Mouse (Mus musculus) stomach, embryonic 16.5 days (tissue): ENCODE data around the gene Gm5741. TPM values are rescaled to one million over a fixed set of nuclear protein-coding genes. Genes with fewer than 3 reads are reported as not detected.
"Not testable (repeated sequence)": the region's sequence is repeated elsewhere in the genome, so short reads cannot be mapped to it uniquely, and the experiment has no call there.

ENCODE experiments used
- ATAC-seq: fragments of 200-750 bp; cut with Nextera tagmentation; 2 replicates; pipeline ENCODE4 v1.8.0; 2017; ENCODE audit warnings: moderate number of reproducible peaks, moderate TSS enrichment; ENCODE audit not compliant: insufficient read depth, low FRiP score
- H3K27ac ChIP-seq: fragments of 300-500 bp; sonication (generic); 2 replicates; pipeline ENCODE4 v1.5.1; 2014; ENCODE audit warnings: low read length
- H3K27me3 ChIP-seq: fragments of 300-500 bp; sonication (generic); 2 replicates; pipeline ENCODE4 v1.6.1; 2014; ENCODE audit warnings: low read length, control low read depth, mixed read lengths; ENCODE audit not compliant: control insufficient read depth, insufficient read depth
- H3K36me3 ChIP-seq: fragments of 300-500 bp; sonication (generic); 2 replicates; pipeline ENCODE4 v1.6.1; 2014; ENCODE audit warnings: low read length; ENCODE audit not compliant: control insufficient read depth, insufficient read depth
- H3K4me1 ChIP-seq: fragments of 300-500 bp; sonication (generic); 2 replicates; pipeline ENCODE4 v1.6.1; 2014; ENCODE audit warnings: low read length, control low read depth, mixed read lengths; ENCODE audit not compliant: control insufficient read depth, insufficient read depth
- H3K4me2 ChIP-seq: fragments of 300-500 bp; sonication (generic); 2 replicates; pipeline ENCODE4 v1.6.1; 2014; ENCODE audit warnings: low read depth, low read length, mixed read lengths
- H3K4me3 ChIP-seq: fragments of 300-500 bp; sonication (generic); replicated peaks from 2 replicates; pipeline ENCODE4 v1.5.1; 2014; ENCODE audit warnings: mild to moderate bottlenecking, low read length
- H3K9ac ChIP-seq: fragments of 300-500 bp; sonication (generic); 2 replicates; pipeline ENCODE4 v1.6.1; 2014; ENCODE audit warnings: low read length
- H3K9me3 ChIP-seq: fragments of 300-500 bp; sonication (generic); replicated peaks from 2 replicates; pipeline ENCODE4 v1.6.1; 2016; ENCODE audit warnings: low read length, control low read depth; ENCODE audit not compliant: control insufficient read depth
- WGBS: fragments of 180-500 bp; shearing (Covaris S2); extraction: QIAGEN DNeasy Blood & Tissue Kit; methylation state at CpG from one replicate; pipeline ENCODE4 v1.1.7; 2014; 5-methylcytosine and 5-hydroxymethylcytosine counted together
- polyA plus RNA-seq: library from polyadenylated mRNA; unstranded; fragments of >200 nt; fragmentation: Nextera tagmentation; extraction: Ambion mirVana; gene quantifications from 2 replicates; pipeline ENCODE4 v1.2.1, GENCODE M21; 2015

Gm5741 gene
- polyA plus RNA-seq, 1 experiment from 2014 or later, result 0.53 TPM

- no peak overlapping the region for H3K4me3 ChIP-seq
- no peak overlapping the region for H3K27ac ChIP-seq
- WGBS, result 39% methylated on average over 21 of the region's 21 CpGs
- H3K36me3 ChIP-seq, result peaks cover 19% of the 10 kb centered on the region; the same call in 1 of the 2 replicates
- no peaks in the 10 kb centered on the region for H3K4me1 ChIP-seq
- H3K9ac ChIP-seq, result no peak overlapping the region
- ATAC-seq, result no peak
- no peaks in the 10 kb centered on the region for H3K27me3 ChIP-seq
- H3K9me3 ChIP-seq, result no peaks in the 10 kb centered on the region
- H3K4me2 ChIP-seq, result no peak overlapping the region
These were observed 23.8 kb upstream of the Gm5741 start for GRCm38 (mm10) chr8:85091526-85092090.

- no peak overlapping the region for H3K9ac ChIP-seq
- no peak for ATAC-seq
- no peaks in the 10 kb centered on the region for H3K9me3 ChIP-seq
- no peaks in the 10 kb centered on the region for H3K4me1 ChIP-seq
- H3K4me2 ChIP-seq, result no peak overlapping the region
- no peak overlapping the region for H3K27ac ChIP-seq
- 82% methylated on average over 11 of the region's 11 CpGs for WGBS
- no peak overlapping the region for H3K4me3 ChIP-seq
- no peaks in the 10 kb centered on the region for H3K27me3 ChIP-seq
- H3K36me3 ChIP-seq, result peaks cover 16% of the 10 kb centered on the region; the same call in 1 of the 2 replicates
These were observed 23.1 kb upstream of the Gm5741 start for GRCm38 (mm10) chr8:85090856-85091255.

GRCm38 (mm10) chr8:85088771-85089170, 21.0 kb upstream of the Gm5741 start:
- ATAC-seq, result no peak
- Histone ChIP-seq H3K4me2 (no peak overlapping the region), H3K4me3 (no peak overlapping the region), H3K36me3 (peaks cover 16% of the 10 kb centered on the region; the same call in 1 of the 2 replicates), H3K27me3 (no peaks in the 10 kb centered on the region), H3K9ac (no peak overlapping the region), H3K4me1 (peaks cover 6% of the 10 kb centered on the region; the same call in 1 of the 2 replicates), H3K27ac (no peak overlapping the region), H3K9me3 (no peaks in the 10 kb centered on the region)
- 76% methylated on average over 2 of the region's 2 CpGs for WGBS

- Histone ChIP-seq H3K27me3 (no peaks in the 10 kb centered on the region), H3K4me3 (no peak overlapping the region), H3K9ac (no peak overlapping the region), H3K36me3 (peaks cover 10% of the 10 kb centered on the region; the same call in 1 of the 2 replicates), H3K4me2 (no peak overlapping the region), H3K27ac (no peak overlapping the region), H3K9me3 (no peaks in the 10 kb centered on the region), H3K4me1 (peaks cover 17% of the 10 kb centered on the region)
- ATAC-seq, result no peak
- WGBS, result 84% methylated on average over 3 of the region's 3 CpGs
These were observed 18.5 kb upstream of the Gm5741 start for GRCm38 (mm10) chr8:85086238-85086637.

GRCm38 (mm10) chr8:85084633-85085032, 16.9 kb upstream of the Gm5741 start:
- no peak for ATAC-seq
- 82% methylated on average over 8 of the region's 8 CpGs for WGBS
- Histone ChIP-seq H3K9ac (no peak overlapping the region), H3K36me3 (peaks cover 6% of the 10 kb centered on the region; the same call in 1 of the 2 replicates), H3K4me3 (no peak overlapping the region), H3K4me1 (peaks cover 22% of the 10 kb centered on the region), H3K9me3 (no peaks in the 10 kb centered on the region), H3K27me3 (no peaks in the 10 kb centered on the region), H3K4me2 (no peak overlapping the region), H3K27ac (no peak overlapping the region)

- WGBS, result under 1% methylated on average over 30 of the region's 30 CpGs
- 0 out of 2 replicates have a peak, but pooled peaks cover under 1% of the 10 kb centered on the region for H3K36me3 ChIP-seq
- no peaks in the 10 kb centered on the region for H3K27me3 ChIP-seq
- H3K4me2 ChIP-seq, result peak within 1 kb of the TSS; percentile 81
- peak within 1 kb of the TSS; percentile 81 for H3K9ac ChIP-seq
- peak within 1 kb of the TSS; percentile 46 for H3K27ac ChIP-seq
- peak; percentile 93 for ATAC-seq
- H3K4me3 ChIP-seq, result peak within 1 kb of the TSS; percentile 75
- no peaks in the 10 kb centered on the region for H3K9me3 ChIP-seq
- H3K4me1 ChIP-seq, result peaks cover 25% of the 10 kb centered on the region
These were observed 15.5 kb upstream of the Gm5741 start, which contains the start of gene Man2b1 for GRCm38 (mm10) chr8:85083108-85083813. TSS of gene Man2b1 (plus strand) at chr8:85083270.

GRCm38 (mm10) chr8:85082169-85082568, 14.4 kb upstream of the Gm5741 start:
- peaks cover 25% of the 10 kb centered on the region for H3K4me1 ChIP-seq
- H3K9me3 ChIP-seq, H3K27ac ChIP-seq, H3K4me2 ChIP-seq, ATAC-seq, H3K9ac ChIP-seq, H3K27me3 ChIP-seq, H3K4me3 ChIP-seq, H3K36me3 ChIP-seq: not testable (repeated sequence)
- WGBS, result 82% methylated on average over 4 of the region's 4 CpGs

- peak; percentile 61 for ATAC-seq
- Histone ChIP-seq H3K4me1 (peaks cover 25% of the 10 kb centered on the region), H3K27me3 (no peaks in the 10 kb centered on the region), H3K27ac (peak within 1 kb of the TSS; percentile 86), H3K4me2 (peak within 1 kb of the TSS; percentile 96), H3K4me3 (peak within 1 kb of the TSS; percentile 77), H3K9me3 (no peaks in the 10 kb centered on the region), H3K9ac (peak within 1 kb of the TSS; percentile 96), H3K36me3 (no peaks in the 10 kb centered on the region)
- WGBS, result under 1% methylated on average over 9 of the region's 9 CpGs
These were observed 13.4 kb upstream of the Gm5741 start, which contains the start of gene Wdr83 for GRCm38 (mm10) chr8:85081216-85081555. TSS of gene Wdr83 (minus strand) at chr8:85081306.

- H3K4me2 ChIP-seq, result peak within 1 kb of the TSS; percentile 96
- H3K9me3 ChIP-seq, result no peaks in the 10 kb centered on the region
- H3K9ac ChIP-seq, result peak within 1 kb of the TSS; percentile 96
- ATAC-seq, result 0 out of 2 replicates have a peak, but pooled peaks have one; percentile 2
- WGBS, result under 1% methylated on average over 30 of the region's 30 CpGs
- peak within 1 kb of the TSS; percentile 86 for H3K27ac ChIP-seq
- H3K27me3 ChIP-seq, result no peaks in the 10 kb centered on the region
- peak within 1 kb of the TSS; percentile 77 for H3K4me3 ChIP-seq
- H3K36me3 ChIP-seq, result no peaks in the 10 kb centered on the region
- peaks cover 25% of the 10 kb centered on the region for H3K4me1 ChIP-seq
These were observed 12.9 kb upstream of the Gm5741 start, which contains the start of gene Wdr83os for GRCm38 (mm10) chr8:85080532-85081215. TSS of gene Wdr83os (plus strand) at chr8:85080740.
